Mouse (Mus musculus) right cerebral cortex, adult 18-20 months (tissue): Measurements from ENCODE around the gene Mapre3.
"Not testable (repeated sequence)": the region's sequence is repeated elsewhere in the genome, so short reads cannot be mapped to it uniquely, and the experiment has no call there.

Experiments used
- DNase-seq: peaks from one replicate; pipeline ENCODE4 v3.0.0; 2022; ENCODE audit warnings: mixed read lengths

The Mapre3 gene

GRCm38 (mm10) chr5:30825166-30825565 lies 10.7 kb downstream of the Mapre3 start:
- peak; percentile 26 for DNase-seq

- DNase-seq, result no peak
Observed at GRCm38 (mm10) chr5:30825821-30826220, 11.4 kb downstream of the Mapre3 start.

- no peak for DNase-seq
Observed at GRCm38 (mm10) chr5:30833416-30833815, 19.0 kb downstream of the Mapre3 start.

GRCm38 (mm10) chr5:30839731-30840130 lies 25.3 kb downstream of the Mapre3 start:
- DNase-seq, result no peak

GRCm38 (mm10) chr5:30841896-30842295 lies 27.5 kb downstream of the Mapre3 start:
- no peak for DNase-seq

GRCm38 (mm10) chr5:30849891-30850555 lies 35.6 kb downstream of the Mapre3 start:
- DNase-seq, result no peak

- DNase-seq, result no peak
Observed at GRCm38 (mm10) chr5:30850556-30850925, 36.1 kb downstream of the Mapre3 start.

GRCm38 (mm10) chr5:30853522-30853921 lies 39.1 kb downstream of the Mapre3 start:
- no peak for DNase-seq

GRCm38 (mm10) chr5:30855674-30856073 lies 41.2 kb downstream of the Mapre3 start:
- DNase-seq, result no peak

GRCm38 (mm10) chr5:30856124-30856523 lies 41.7 kb downstream of the Mapre3 start:
- DNase-seq, result no peak

GRCm38 (mm10) chr5:30863852-30864251 lies 49.4 kb downstream of the Mapre3 start:
- no peak for DNase-seq

- DNase-seq, result no peak
Observed at GRCm38 (mm10) chr5:30864322-30864721, 49.9 kb downstream of the Mapre3 start.

- no peak for DNase-seq
Observed at GRCm38 (mm10) chr5:30866871-30867270, 52.4 kb downstream of the Mapre3 start.

- no peak for DNase-seq
Observed at GRCm38 (mm10) chr5:30867712-30868111, 53.3 kb downstream of the Mapre3 start, which contains the start of gene Tmem214. Tmem214 (plus strand) TSS chr5:30868012.

GRCm38 (mm10) chr5:30868981-30869380 lies 54.5 kb downstream of the Mapre3 start:
- DNase-seq, result no peak

GRCm38 (mm10) chr5:30869405-30870130 lies 55.1 kb downstream of the Mapre3 start:
- peak; percentile 94 for DNase-seq

- DNase-seq, result no peak
Observed at GRCm38 (mm10) chr5:30870131-30870406, 55.6 kb downstream of the Mapre3 start.

- DNase-seq, result no peak
Observed at GRCm38 (mm10) chr5:30872574-30872973, 58.1 kb downstream of the Mapre3 start.

- DNase-seq, result no peak
Observed at GRCm38 (mm10) chr5:30874365-30874764, 59.9 kb downstream of the Mapre3 start.

- no peak for DNase-seq
Observed at GRCm38 (mm10) chr5:30878616-30879015, 64.2 kb downstream of the Mapre3 start.

GRCm38 (mm10) chr5:30879347-30879943 lies 65.0 kb downstream of the Mapre3 start:
- no peak for DNase-seq

- not testable (repeated sequence) for DNase-seq
Observed at GRCm38 (mm10) chr5:30881839-30882238, 67.4 kb downstream of the Mapre3 start.

GRCm38 (mm10) chr5:30886209-30886608 lies 71.8 kb downstream of the Mapre3 start:
- DNase-seq, result no peak

- no peak for DNase-seq
Observed at GRCm38 (mm10) chr5:30886731-30887130, 72.3 kb downstream of the Mapre3 start.
